12 mouse cellular contexts compared by ENCODE assay signal in the genomic region with DNA sequence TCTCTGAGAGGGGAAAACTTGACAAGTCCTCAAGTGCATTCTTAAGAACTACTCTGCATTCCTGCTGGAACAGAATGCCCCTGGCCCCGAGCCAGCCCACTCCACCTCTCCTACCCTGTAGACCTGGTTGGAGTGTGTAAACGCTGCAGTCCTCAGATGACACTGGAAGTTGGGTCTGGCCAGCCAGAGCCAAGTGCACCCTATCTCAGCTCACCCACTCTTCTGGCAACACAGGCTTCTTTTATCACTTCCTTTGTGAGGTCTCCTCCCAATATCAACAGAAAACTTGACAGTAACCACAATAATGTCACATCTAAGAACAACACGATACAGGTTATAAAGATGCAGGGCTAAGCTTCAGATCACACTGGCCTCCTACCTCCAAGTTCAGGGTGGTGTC. TPM values are rescaled to one million over a fixed set of nuclear protein-coding genes. Genes with fewer than 3 reads are reported as not detected.
DNase-seq lines count a peak whose midpoint lies in the region; ATAC-seq and TF ChIP-seq lines count a peak whose summit lies in the region.
"Had no signal": no experiment of that assay in that cellular context is flagged by ENCODE, and none has a peak within 500 bp of the region (broad histone marks: within the 10 kb centered on the region; RNA-seq: fewer than 3 reads in every experiment).

No protein-coding gene starts in this region.

- H3K27me3 ChIP-seq in limb, embryonic 14.5 days (ENCODE audit: control insufficient read depth, insufficient read depth, low read length), result no peaks in the 10 kb centered on the region
- no peaks in the 10 kb centered on the region for H3K27me3 ChIP-seq in limb, embryonic 10.5 days (ENCODE audit: low read depth, poor library complexity, severe bottlenecking)
- no peaks in the 10 kb centered on the region for H3K27me3 ChIP-seq in cerebellum, adult 2 months (ENCODE audit: control insufficient read depth, insufficient read depth, low read length)
- H3K27me3 ChIP-seq: CH12.LX; limb, embryonic 15.5 days had no signal

- H3K4me3 ChIP-seq in limb, embryonic 14.5 days (replicated peaks; ENCODE audit: low read length), result no peak overlapping the region
- no peak overlapping the region for H3K4me3 ChIP-seq in limb, embryonic 10.5 days
- H3K4me3 ChIP-seq in cerebellum, adult 2 months (replicated peaks; ENCODE audit: insufficient read depth, low read depth, low read length), result no peak overlapping the region
- H3K4me3 ChIP-seq: limb, embryonic 15.5 days had no signal

- no peak for TF ChIP-seq CTCF in cerebellum, adult 2 months (IDR thresholded peaks at IDR 0.05; ENCODE audit: borderline replicate concordance, insufficient read depth, low read depth, low read length)

- ATAC-seq in limb, embryonic 14.5 days (ENCODE audit: low FRiP score, low read depth), result no peak
- ATAC-seq in erythroid progenitor cell, adult 5-6 weeks (replicated peaks; ENCODE audit: low FRiP score, poor library complexity, severe bottlenecking), result no peak
- ATAC-seq: forebrain, postnatal 0 days; midbrain, embryonic 16.5 days had no signal

- intact Hi-C loops in heart, postnatal 14 days (cut with DNase I), result no loop called here

- no peaks in the 10 kb centered on the region for H3K36me3 ChIP-seq in limb, embryonic 14.5 days (ENCODE audit: control insufficient read depth, insufficient read depth, low read length)
- no peaks in the 10 kb centered on the region for H3K36me3 ChIP-seq in limb, embryonic 10.5 days
- H3K36me3 ChIP-seq: limb, embryonic 15.5 days had no signal

- no peak overlapping the region for H3K9ac ChIP-seq in limb, embryonic 14.5 days (ENCODE audit: low read depth, low read length, severe bottlenecking)
- H3K9ac ChIP-seq: forebrain, postnatal 0 days; limb, embryonic 15.5 days had no signal

- no peaks in the 10 kb centered on the region for H3K9me3 ChIP-seq in limb, embryonic 14.5 days (ENCODE audit: control insufficient read depth, low read length)
- H3K9me3 ChIP-seq in limb, embryonic 10.5 days (replicated peaks), result no peaks in the 10 kb centered on the region
- H3K9me3 ChIP-seq: limb, embryonic 15.5 days had no signal

- peaks cover 4% of the 10 kb centered on the region; the same call in 1 of the 2 replicates for H3K4me1 ChIP-seq in limb, embryonic 14.5 days (ENCODE audit: control insufficient read depth, insufficient read depth, low read length)
- no peaks in the 10 kb centered on the region for H3K4me1 ChIP-seq in limb, embryonic 10.5 days
- no peaks in the 10 kb centered on the region for H3K4me1 ChIP-seq in cerebellum, adult 2 months (ENCODE audit: control insufficient read depth, insufficient read depth, low read length)
- H3K4me1 ChIP-seq: limb, embryonic 15.5 days had no signal

- H3K4me2 ChIP-seq in limb, embryonic 14.5 days (replicated peaks; ENCODE audit: low read depth, low read length, severe bottlenecking), result no peak overlapping the region
- H3K4me2 ChIP-seq: limb, embryonic 15.5 days had no signal

- H3K27ac ChIP-seq in limb, embryonic 14.5 days (replicated peaks; ENCODE audit: low read depth, low read length), result no peak overlapping the region
- no peak overlapping the region for H3K27ac ChIP-seq in limb, embryonic 10.5 days
- no peak overlapping the region for H3K27ac ChIP-seq in cerebellum, adult 2 months (ENCODE audit: insufficient read depth, low read length)
- H3K27ac ChIP-seq: limb, embryonic 15.5 days had no signal

- TF ChIP-seq POLR2A in limb, embryonic 14.5 days (IDR thresholded peaks at IDR 0.05; ENCODE audit: borderline replicate concordance, extremely low read depth, insufficient read depth, insufficient read length), result no peak
- TF ChIP-seq POLR2A in cerebellum, adult 2 months (IDR thresholded peaks at IDR 0.05; ENCODE audit: borderline replicate concordance, insufficient read depth, low read length), result no peak

- 52% methylated on average over 3 of the region's 3 CpGs for WGBS in limb, embryonic 14.5 days
- 86% methylated on average over 3 of the region's 3 CpGs for WGBS in limb, embryonic 10.5 days
- WGBS in cerebellum, adult 2 months, result 58% methylated on average over 3 of the region's 3 CpGs

- DNase-seq in limb, embryonic 14.5 days (ENCODE audit: low spot score), result peak; percentile 9
- DNase-seq in limb, embryonic 10.5 days (ENCODE audit: low spot score), result no peak
- DNase-seq in heart, postnatal 14 days, result peak; percentile 67 to 69
- peak; percentile 74 to 82 for DNase-seq in kidney, postnatal 4 days
- peak; percentile 64 for DNase-seq in ovary, postnatal 36 days (ENCODE audit: low spot score)
- no peak for DNase-seq in cerebellum, adult 2 months
- no peak for DNase-seq in cerebellum, adult 11-12 months
- DNase-seq: forebrain, postnatal 0 days had no signal

RNA-seq across cellular contexts. Expression of gene Col4a4, which starts 8.7 kb away (rescaled TPM):
- 0.14 and 0.15 TPM in 2 replicates for polyA plus RNA-seq in limb, embryonic 14.5 days (2012; rRNA removed)
- 0.07 and 0.18 TPM in 2 replicates for polyA plus RNA-seq in limb, embryonic 14.5 days (2014; fragmentation: Nextera tagmentation; extraction: Ambion mirVana)
- 0.05 TPM in 1 of 2 replicates, not detected in the other for polyA plus RNA-seq in limb, embryonic 10.5 days (2016; fragmentation: Nextera tagmentation; extraction: Ambion mirVana)
- total RNA-seq in heart, postnatal 14 days (2021), result 10 to 100 TPM; 13.3 to 15.1 TPM
- not detected in 2 replicates for total RNA-seq in erythroid progenitor cell, adult 5-6 weeks (2015; ENCODE audit: low replicate concordance)
- not detected in 2 replicates for total RNA-seq in erythroid progenitor cell, adult 5-6 weeks (2017; ENCODE audit: low replicate concordance)
- 0.39 and 0.44 TPM in 2 replicates for polyA plus RNA-seq in cerebellum, adult 2 months (2012; rRNA removed)

RNA-seq across cellular contexts. Expression of gene Col4a3, which starts 8.8 kb away (rescaled TPM):
- 0.04 and 0.06 TPM in 2 replicates for polyA plus RNA-seq in limb, embryonic 14.5 days (2012; rRNA removed)
- polyA plus RNA-seq in limb, embryonic 14.5 days (2014; fragmentation: Nextera tagmentation; extraction: Ambion mirVana), result 0.03 TPM in 1 of 2 replicates, not detected in the other
- 0.03 and 0.04 TPM in 2 replicates for polyA plus RNA-seq in limb, embryonic 10.5 days (2016; fragmentation: Nextera tagmentation; extraction: Ambion mirVana)
- 1 to 10 TPM; 5.1 to 5.5 TPM for total RNA-seq in heart, postnatal 14 days (2021)
- not detected in 2 replicates for total RNA-seq in erythroid progenitor cell, adult 5-6 weeks (2015; ENCODE audit: low replicate concordance)
- total RNA-seq in erythroid progenitor cell, adult 5-6 weeks (2017; ENCODE audit: low replicate concordance), result not detected in 2 replicates
- polyA plus RNA-seq in cerebellum, adult 2 months (2012; rRNA removed), result 0.54 and 0.82 TPM in 2 replicates
- total RNA-seq: CH12.LX had no signal

Comparison
In these comparisons a context has a peak if more than half of its experiments do, and no peak if none do; other contexts are left out.
1. DNase-seq: peak in limb, embryonic 14.5 days (single experiment), heart, postnatal 14 days (2 of 2), kidney, postnatal 4 days (2 of 2) and ovary, postnatal 36 days (single experiment); none in limb, embryonic 10.5 days (single experiment), cerebellum, adult 2 months (0 of 2) and cerebellum, adult 11-12 months (single experiment).